Comparison of ENCODE assay signal across 8 mouse cellular contexts in genomic region chr10:29362197-29362900, GRCm38 (mm10). TPM values are rescaled to one million over a fixed set of nuclear protein-coding genes. Genes with fewer than 3 reads are reported as not detected.
DNase-seq lines count a peak whose midpoint lies in the region; ATAC-seq and TF ChIP-seq lines count a peak whose summit lies in the region.

Gene Rnf146, minus strand, starts transcription at chr10:29362442.

- peaks cover 4% of the 10 kb centered on the region for H3K4me1 ChIP-seq in kidney, adult 2 months (ENCODE audit: control insufficient read depth, insufficient read depth, low read length)

- 6% methylated on average over 15 of the region's 15 CpGs for WGBS in kidney, adult 2 months
- 5% methylated on average over 15 of the region's 15 CpGs for WGBS in macrophage (ENCODE audit: missing documents)

- no peak for TF ChIP-seq CTCF in kidney, adult 2 months (conservative IDR thresholded peaks at IDR 0.05; ENCODE audit: insufficient read depth, insufficient read length, low read depth, low read length)
- TF ChIP-seq CTCF in gastrocnemius, adult 2 months (IDR thresholded peaks at IDR 0.05) = no peak

- TF ChIP-seq POLR2A in kidney, adult 2 months (IDR thresholded peaks at IDR 0.05; ENCODE audit: low read depth, low read length) = no peak

- peak; percentile 16 for ATAC-seq in inflammation-experienced regulatory T-cells, adult 6 months
- no peak; the same call in 1 of the 2 replicates for ATAC-seq in cerebellum, adult (ENCODE audit: insufficient number of reproducible peaks, low FRiP score, low TSS enrichment)

- H3K36me3 ChIP-seq in kidney, adult 2 months (ENCODE audit: control insufficient read depth, insufficient read depth, low read length) = no peaks in the 10 kb centered on the region
- no peaks in the 10 kb centered on the region for H3K36me3 ChIP-seq in macrophage (ENCODE audit: inconsistent target)

- H3K4me3 ChIP-seq in kidney, adult 2 months (ENCODE audit: insufficient read depth, low read depth, low read length) = peak within 1 kb of the TSS; percentile 96
- H3K4me3 ChIP-seq in gastrocnemius, adult 2 months = peak within 1 kb of the TSS; percentile 99
- H3K4me3 ChIP-seq in macrophage (ENCODE audit: inconsistent target) = peak within 1 kb of the TSS; percentile 70

- H3K79me2 ChIP-seq in macrophage (ENCODE audit: inconsistent target) = peaks cover 39% of the 10 kb centered on the region

- H3K27me3 ChIP-seq in kidney, adult 2 months (replicated peaks; ENCODE audit: control insufficient read depth, insufficient read depth, low read length) = no peaks in the 10 kb centered on the region

- peak within 1 kb of the TSS; percentile 89 for H3K27ac ChIP-seq in kidney, adult 2 months (ENCODE audit: insufficient read depth, low read depth, low read length)
- H3K27ac ChIP-seq in gastrocnemius, adult 2 months = peak within 1 kb of the TSS; percentile 99
- H3K27ac ChIP-seq in macrophage = peak within 1 kb of the TSS; percentile 57

- no peak for DNase-seq in kidney, adult 2 months
- DNase-seq in kidney, adult 18-20 months = no peak
- peak; percentile 67 for DNase-seq in R1 (ENCODE audit: low read depth, low spot score)
- DNase-seq in gastrocnemius, adult 2 months = no peak
- no peak for DNase-seq in kidney, adult 9 months

- intact Hi-C loops in gastrocnemius, adult 2 months (cut with DNase I) = loop anchor here (5.0 kb wide), 1 partner anchor 150 kb away; the partner anchor contains the start of gene 9330159F19Rik

RNA-seq across cellular contexts. Expression of gene Rnf146, which starts in this region (rescaled TPM):
- polyA plus RNA-seq in kidney, adult 2 months (2012; rRNA removed) = 20.5 and 23.6 TPM in 2 replicates
- total RNA-seq in gastrocnemius, adult 2 months (2021) = 10 to 100 TPM; 56.5 to 60.7 TPM
- polyA plus RNA-seq in inflammation-experienced regulatory T-cells, adult 6 months (2017; shearing (Covaris generic)) = 10 to 100 TPM; 57.6 to 69.4 (median 67.7) TPM
- total RNA-seq in macrophage (2018; cell fraction: chromatin; rRNA removed) = 10 to 100 TPM; 18.0 to 65.9 (median 31.2) TPM
- 10 to 100 TPM; 21.9 to 43.9 (median 32.2) TPM for total RNA-seq in macrophage (2018; cell fraction: cytosol; rRNA removed)
- 10 to 100 TPM; 21.7 to 70.6 (median 36.2) TPM for total RNA-seq in macrophage (2018; cell fraction: nucleus; rRNA removed)
- polyA plus RNA-seq in macrophage (2018) = 27.1 to 33.7 TPM (median 31.0 TPM) in 3 replicates
